Mouse (Mus musculus): ENCODE measurements around the gene Rnf11. TPM values are rescaled to one million over a fixed set of nuclear protein-coding genes. Genes with fewer than 3 reads are reported as not detected.

The Rnf11 gene
- total and polyA plus RNA-seq, 3 experiments: 8.6 to 8.7 TPM; not detected in 1

DNA sequence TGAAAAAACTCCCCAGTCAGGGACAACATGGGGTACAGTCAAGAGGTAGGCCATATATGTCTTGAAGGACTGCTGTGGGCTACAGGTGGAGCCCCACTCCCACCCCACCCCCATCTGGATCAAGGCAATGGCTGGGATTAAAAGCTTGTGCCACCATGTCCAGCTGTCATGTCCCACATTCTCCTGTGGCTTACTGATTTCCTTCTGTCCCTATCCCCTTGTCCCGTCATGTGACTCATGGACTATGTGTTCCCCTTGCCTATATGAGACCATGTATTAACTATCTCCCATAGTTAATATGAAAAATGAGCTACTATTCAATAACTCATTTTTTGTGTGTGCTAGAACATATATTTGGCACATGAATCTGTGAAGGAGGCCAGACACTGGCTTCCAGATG, 50.3 kb downstream of the Rnf11 start:
- Histone ChIP-seq H3K4me1 (ENCODE audit: control insufficient read depth in 1 of 2, insufficient read depth in 2 of 2, low read length in 2 of 2) (peaks cover 4 to 22% of the 10 kb centered on the region in 2 experiments), H3K36me3 (ENCODE audit: control insufficient read depth in 1 of 2, insufficient read depth in 2 of 2, low read length in 2 of 2) (peaks cover 0 to 6% of the 10 kb centered on the region in 2 experiments; a peak in 2 of 4 replicates), H3K4me3 (ENCODE audit: control insufficient read depth in 1 of 2, insufficient read depth in 1 of 2, low read depth in 2 of 2, low read length in 2 of 2) (no peak overlapping the region), H3K9ac (ENCODE audit: control insufficient read depth, low read depth, low read length, poor library complexity, severe bottlenecking) (no peak overlapping the region), H3K27me3 (ENCODE audit: control insufficient read depth in 1 of 2, insufficient read depth in 2 of 2, low read length in 2 of 2) (no peaks in the 10 kb centered on the region), H3K79me2 (ENCODE audit: control insufficient read depth, insufficient read depth, low read length, poor library complexity) (no peaks in the 10 kb centered on the region), H3K27ac (ENCODE audit: control insufficient read depth, low read depth, low read length) (no peak overlapping the region), H3K9me3 (replicated peaks; ENCODE audit: insufficient read depth, low read length) (no peaks in the 10 kb centered on the region)
- no peak for DNase-seq (ENCODE audit: low read depth, low spot score)
- TF ChIP-seq ZKSCAN1 (IDR thresholded peaks at IDR 0.05; ENCODE audit: low read depth, low read length): no peak
- TF ChIP-seq USF1 (IDR thresholded peaks at IDR 0.05; ENCODE audit: low read depth, low read length): peak; percentile 40; the same call in 1 of the 2 replicates
- no peak for TF ChIP-seq ETS1 (IDR thresholded peaks at IDR 0.05; ENCODE audit: low read depth, low read length)
- no peak for TF ChIP-seq ZC3H11A (IDR thresholded peaks at IDR 0.05; ENCODE audit: low read depth, low read length)
- TF ChIP-seq JUND (IDR thresholded peaks at IDR 0.05; ENCODE audit: low read depth, low read length): no peak

DNA sequence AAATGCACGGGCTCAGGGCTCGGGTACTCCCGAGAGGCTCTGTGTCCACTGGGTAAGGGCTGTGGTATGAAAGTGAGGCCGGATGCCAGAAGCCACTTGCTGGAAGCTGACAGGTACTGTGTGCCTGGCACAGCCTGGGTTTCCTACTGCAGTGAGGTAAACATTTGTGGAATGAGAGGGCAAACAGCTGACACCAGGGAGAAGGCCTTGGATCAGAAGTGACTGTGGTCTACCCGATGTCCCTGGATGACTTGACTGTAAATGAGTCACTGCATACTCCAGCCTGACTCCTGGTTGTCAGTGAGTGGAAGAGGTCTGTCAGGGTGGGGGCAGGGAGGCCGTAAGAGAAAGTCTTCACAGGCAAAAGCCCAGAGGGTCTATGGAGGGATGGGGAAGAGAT, 50.9 kb downstream of the Rnf11 start:
- TF ChIP-seq ELF1 (IDR thresholded peaks at IDR 0.05; ENCODE audit: low read depth, low read length) (no peak), RCOR1 (IDR thresholded peaks at IDR 0.05; ENCODE audit: low read depth, low read length) (no peak), POLR2A (IDR thresholded peaks at IDR 0.05; ENCODE audit: control insufficient read depth in 1 of 2, insufficient read depth in 1 of 2, low read depth in 1 of 2, low read length in 2 of 2, poor library complexity in 1 of 2) (no peak), SIN3A (IDR thresholded peaks at IDR 0.05; ENCODE audit: low read length) (no peak), MXI1 (IDR thresholded peaks at IDR 0.05; ENCODE audit: low read depth, low read length) (no peak), MAZ (IDR thresholded peaks at IDR 0.05; ENCODE audit: low read depth, low read length) (no peak), RAD21 (IDR thresholded peaks at IDR 0.05; ENCODE audit: low read depth, low read length) (no peak), ZC3H11A (IDR thresholded peaks at IDR 0.05; ENCODE audit: low read depth, low read length) (no peak), CTCF (IDR thresholded peaks at IDR 0.05 in 2 of 3, conservative IDR thresholded peaks at IDR 0.05 in 1 of 3; ENCODE audit: control insufficient read depth in 1 of 3, insufficient read depth in 1 of 3, low read depth in 2 of 3, low read length in 3 of 3, poor library complexity in 1 of 3, severe bottlenecking in 1 of 3) (no peak), ZMIZ1 (IDR thresholded peaks at IDR 0.05; ENCODE audit: low read depth, low read length) (no peak), MEF2A (IDR thresholded peaks at IDR 0.05; ENCODE audit: extremely low read depth, insufficient replicate concordance, low read depth, low read length, poor library complexity, severe bottlenecking) (no peak), EP300 (IDR thresholded peaks at IDR 0.05; ENCODE audit: low read depth in 1 of 2, low read length in 2 of 2) (no peak), ETS1 (IDR thresholded peaks at IDR 0.05; ENCODE audit: low read depth, low read length) (no peak), ZKSCAN1 (IDR thresholded peaks at IDR 0.05; ENCODE audit: low read depth, low read length) (no peak), ZNF384 (IDR thresholded peaks at IDR 0.05; ENCODE audit: low read depth, low read length) (no peak), MAX (IDR thresholded peaks at IDR 0.05; ENCODE audit: low read length) (no peak), USF2 (IDR thresholded peaks at IDR 0.05; ENCODE audit: borderline replicate concordance in 1 of 2, insufficient read depth in 1 of 2, low read depth in 1 of 2, low read length in 2 of 2) (no peak)
- Histone ChIP-seq H3K4me3 (ENCODE audit: control insufficient read depth in 1 of 2, insufficient read depth in 1 of 2, low read depth in 2 of 2, low read length in 2 of 2) (no peak overlapping the region), H3K36me3 (ENCODE audit: control insufficient read depth in 1 of 2, insufficient read depth in 2 of 2, low read length in 2 of 2) (no peaks in the 10 kb centered on the region; a peak in 1 of 4 replicates), H3K9ac (ENCODE audit: control insufficient read depth, low read depth, low read length, poor library complexity, severe bottlenecking) (no peak overlapping the region), H3K79me2 (ENCODE audit: control insufficient read depth, insufficient read depth, low read length, poor library complexity) (no peaks in the 10 kb centered on the region), H3K27ac (ENCODE audit: control insufficient read depth, low read depth, low read length) (no peak overlapping the region), H3K27me3 (ENCODE audit: control insufficient read depth in 1 of 2, insufficient read depth in 2 of 2, low read length in 2 of 2) (no peaks in the 10 kb centered on the region), H3K4me1 (ENCODE audit: control insufficient read depth in 1 of 2, insufficient read depth in 2 of 2, low read length in 2 of 2) (peaks cover 0 to 16% of the 10 kb centered on the region in 2 experiments; a peak in 3 of 4 replicates), H3K9me3 (replicated peaks; ENCODE audit: insufficient read depth, low read length) (no peaks in the 10 kb centered on the region)
- no peak for DNase-seq (ENCODE audit: low read depth, low spot score)
